Mouse (Mus musculus): ENCODE results near the gene Ppm1h. TPM values are rescaled to one million over a fixed set of nuclear protein-coding genes. Genes with fewer than 3 reads are reported as not detected.
A peak's percentile ranks its signal among the peaks of the same experiment; 100 is the strongest.

Gene Ppm1h
- polyA plus RNA-seq, 1 experiment from 2014 or later: 22.2 TPM

- no peak for ATAC-seq (ENCODE audit: low FRiP score, low TSS enrichment)
Measured at GRCm38 (mm10) chr10:122672044-122672443, 6.5 kb upstream of the Ppm1h start.

GRCm38 (mm10) chr10:122679437-122680045 lies 979 bp downstream of the Ppm1h start:
- peak overlapping the region; percentile 82 for H3K4me3 ChIP-seq (ENCODE audit: low read length)
- H3K27ac ChIP-seq (ENCODE audit: low read depth, low read length): peak overlapping the region; percentile 68; the same call in 1 of the 2 replicates
- WGBS: under 1% methylated on average over 33 of the region's 33 CpGs
- ATAC-seq (ENCODE audit: low FRiP score, low TSS enrichment): no peak
- 0 out of 2 replicates have a peak, but pooled peaks cover 14% of the 10 kb centered on the region for H3K4me1 ChIP-seq (ENCODE audit: control insufficient read depth, insufficient read depth, low read length)
- H3K36me3 ChIP-seq (ENCODE audit: control insufficient read depth, insufficient read depth, low read length): no peaks in the 10 kb centered on the region
- peak overlapping the region; percentile 72 for H3K4me2 ChIP-seq (replicated peaks; ENCODE audit: low read depth, low read length)
- peaks cover 14% of the 10 kb centered on the region for H3K27me3 ChIP-seq (ENCODE audit: control insufficient read depth, insufficient read depth, low read length)
- peak overlapping the region; percentile 82 for H3K9ac ChIP-seq (ENCODE audit: low read depth, low read length)
- no peaks in the 10 kb centered on the region for H3K9me3 ChIP-seq (ENCODE audit: control insufficient read depth, low read length)

More at GRCm38 (mm10) chr10:122672044-122672443, 6.5 kb upstream of the Ppm1h start:
- no peaks in the 10 kb centered on the region for H3K27me3 ChIP-seq (ENCODE audit: control insufficient read depth, insufficient read depth, low read length)
- WGBS: 89% methylated on average over 4 of the region's 4 CpGs
- H3K9me3 ChIP-seq (ENCODE audit: control insufficient read depth, low read length): no peaks in the 10 kb centered on the region
- H3K27ac ChIP-seq (ENCODE audit: low read depth, low read length): no peak overlapping the region
- no peaks in the 10 kb centered on the region for H3K4me1 ChIP-seq (ENCODE audit: control insufficient read depth, insufficient read depth, low read length)
- no peak overlapping the region for H3K4me3 ChIP-seq (ENCODE audit: low read length)
- no peak overlapping the region for H3K4me2 ChIP-seq (replicated peaks; ENCODE audit: low read depth, low read length)
- no peak overlapping the region for H3K9ac ChIP-seq (ENCODE audit: low read depth, low read length)
- no peaks in the 10 kb centered on the region for H3K36me3 ChIP-seq (ENCODE audit: control insufficient read depth, insufficient read depth, low read length)

- 4% methylated on average over 19 of the region's 19 CpGs for WGBS
- peak overlapping the region; percentile 82; the same call in 1 of the 2 replicates for H3K9ac ChIP-seq (ENCODE audit: low read depth, low read length)
- H3K4me3 ChIP-seq (ENCODE audit: low read length): peak overlapping the region; percentile 82
- no peaks in the 10 kb centered on the region for H3K36me3 ChIP-seq (ENCODE audit: control insufficient read depth, insufficient read depth, low read length)
- 0 out of 2 replicates have a peak, but pooled peaks cover 14% of the 10 kb centered on the region for H3K4me1 ChIP-seq (ENCODE audit: control insufficient read depth, insufficient read depth, low read length)
- H3K27me3 ChIP-seq (ENCODE audit: control insufficient read depth, insufficient read depth, low read length): peaks cover 14% of the 10 kb centered on the region
- H3K9me3 ChIP-seq (ENCODE audit: control insufficient read depth, low read length): no peaks in the 10 kb centered on the region
- peak overlapping the region; percentile 72 for H3K4me2 ChIP-seq (replicated peaks; ENCODE audit: low read depth, low read length)
- no peak overlapping the region for H3K27ac ChIP-seq (ENCODE audit: low read depth, low read length)
- no peak for ATAC-seq (ENCODE audit: low FRiP score, low TSS enrichment)
Measured at GRCm38 (mm10) chr10:122680387-122681084, 2.0 kb downstream of the Ppm1h start.

DNA sequence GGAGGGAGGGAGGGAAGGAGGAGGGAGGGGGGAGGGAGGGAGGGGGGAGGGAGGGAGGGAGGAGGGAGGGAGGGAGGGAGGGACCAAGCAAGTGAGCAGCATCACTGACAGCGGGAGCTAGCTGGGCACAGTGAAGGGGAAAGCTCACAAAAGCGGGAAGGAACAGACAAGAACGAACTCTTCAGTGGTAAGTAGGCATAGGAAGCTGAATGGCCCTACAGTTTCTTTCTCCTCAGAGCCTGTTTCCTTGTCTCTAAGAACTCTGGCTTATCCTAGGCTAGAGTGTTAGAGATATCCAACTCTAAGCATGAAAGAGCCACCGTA lies 2.5 kb downstream of the Ppm1h start:
- WGBS: 39% methylated on average over 4 of the region's 4 CpGs
- Histone ChIP-seq H3K4me2 (replicated peaks; ENCODE audit: low read depth, low read length) (no peak overlapping the region), H3K9ac (ENCODE audit: low read depth, low read length) (no peak overlapping the region), H3K4me1 (ENCODE audit: control insufficient read depth, insufficient read depth, low read length) (0 out of 2 replicates have a peak, but pooled peaks cover 14% of the 10 kb centered on the region), H3K27ac (ENCODE audit: low read depth, low read length) (no peak overlapping the region), H3K9me3 (ENCODE audit: control insufficient read depth, low read length) (no peaks in the 10 kb centered on the region), H3K27me3 (ENCODE audit: control insufficient read depth, insufficient read depth, low read length) (peaks cover 14% of the 10 kb centered on the region), H3K36me3 (ENCODE audit: control insufficient read depth, insufficient read depth, low read length) (no peaks in the 10 kb centered on the region), H3K4me3 (ENCODE audit: low read length) (no peak overlapping the region)
- no peak for ATAC-seq (ENCODE audit: low FRiP score, low TSS enrichment)

DNA sequence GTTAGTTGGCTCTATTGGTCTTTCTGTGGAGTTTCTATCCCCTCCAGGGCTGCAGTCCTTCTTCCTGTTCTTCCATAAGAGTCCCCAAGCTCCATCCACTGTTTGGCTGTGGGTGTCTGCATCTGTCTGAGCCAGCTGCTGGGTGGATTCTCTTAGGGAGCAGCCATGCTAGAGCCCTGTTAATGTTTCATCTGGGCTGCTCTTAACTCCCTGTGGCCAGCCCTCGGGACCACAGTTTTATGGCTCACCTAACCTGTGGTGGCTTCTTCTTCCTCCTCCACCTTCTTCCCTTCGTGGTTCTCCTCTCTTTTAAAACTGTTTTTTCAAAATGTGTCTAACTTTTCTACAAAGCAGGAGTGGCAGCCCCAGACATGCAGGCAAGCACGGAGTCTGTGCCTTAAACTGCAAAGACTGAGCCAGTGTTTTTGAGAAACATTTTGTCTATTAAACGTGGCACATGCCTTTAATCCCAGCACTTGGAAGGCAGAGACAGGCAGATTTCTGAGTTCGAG lies 5.3 kb downstream of the Ppm1h start:
- ATAC-seq (ENCODE audit: low FRiP score, low TSS enrichment): no peak

GRCm38 (mm10) chr10:122685297-122685696 lies 6.7 kb downstream of the Ppm1h start:
- Histone ChIP-seq H3K27me3 (ENCODE audit: control insufficient read depth, insufficient read depth, low read length) (peaks cover 5% of the 10 kb centered on the region; the same call in 1 of the 2 replicates), H3K4me1 (ENCODE audit: control insufficient read depth, insufficient read depth, low read length) (0 out of 2 replicates have a peak, but pooled peaks cover 5% of the 10 kb centered on the region), H3K4me3 (ENCODE audit: low read length) (no peak overlapping the region), H3K9ac (ENCODE audit: low read depth, low read length) (no peak overlapping the region), H3K9me3 (ENCODE audit: control insufficient read depth, low read length) (no peaks in the 10 kb centered on the region), H3K36me3 (ENCODE audit: control insufficient read depth, insufficient read depth, low read length) (no peaks in the 10 kb centered on the region; the same call in 1 of the 2 replicates), H3K4me2 (replicated peaks; ENCODE audit: low read depth, low read length) (no peak overlapping the region), H3K27ac (ENCODE audit: low read depth, low read length) (no peak overlapping the region)
- 11% methylated on average over 1 of the region's 1 CpGs for WGBS
- no peak for ATAC-seq (ENCODE audit: low FRiP score, low TSS enrichment)

More for the DNA sequence above, 5.3 kb downstream of the Ppm1h start:
- H3K27me3 ChIP-seq (ENCODE audit: control insufficient read depth, insufficient read depth, low read length): peaks cover 7% of the 10 kb centered on the region; the same call in 1 of the 2 replicates
- 0 out of 2 replicates have a peak, but pooled peaks cover 14% of the 10 kb centered on the region for H3K4me1 ChIP-seq (ENCODE audit: control insufficient read depth, insufficient read depth, low read length)
- H3K36me3 ChIP-seq (ENCODE audit: control insufficient read depth, insufficient read depth, low read length): no peaks in the 10 kb centered on the region; the same call in 1 of the 2 replicates
- H3K9me3 ChIP-seq (ENCODE audit: control insufficient read depth, low read length): no peaks in the 10 kb centered on the region
- H3K27ac ChIP-seq (ENCODE audit: low read depth, low read length): no peak overlapping the region
- no peak overlapping the region for H3K4me3 ChIP-seq (ENCODE audit: low read length)
- 64% methylated on average over 5 of the region's 5 CpGs for WGBS
- H3K4me2 ChIP-seq (replicated peaks; ENCODE audit: low read depth, low read length): no peak overlapping the region
- no peak overlapping the region for H3K9ac ChIP-seq (ENCODE audit: low read depth, low read length)

DNA sequence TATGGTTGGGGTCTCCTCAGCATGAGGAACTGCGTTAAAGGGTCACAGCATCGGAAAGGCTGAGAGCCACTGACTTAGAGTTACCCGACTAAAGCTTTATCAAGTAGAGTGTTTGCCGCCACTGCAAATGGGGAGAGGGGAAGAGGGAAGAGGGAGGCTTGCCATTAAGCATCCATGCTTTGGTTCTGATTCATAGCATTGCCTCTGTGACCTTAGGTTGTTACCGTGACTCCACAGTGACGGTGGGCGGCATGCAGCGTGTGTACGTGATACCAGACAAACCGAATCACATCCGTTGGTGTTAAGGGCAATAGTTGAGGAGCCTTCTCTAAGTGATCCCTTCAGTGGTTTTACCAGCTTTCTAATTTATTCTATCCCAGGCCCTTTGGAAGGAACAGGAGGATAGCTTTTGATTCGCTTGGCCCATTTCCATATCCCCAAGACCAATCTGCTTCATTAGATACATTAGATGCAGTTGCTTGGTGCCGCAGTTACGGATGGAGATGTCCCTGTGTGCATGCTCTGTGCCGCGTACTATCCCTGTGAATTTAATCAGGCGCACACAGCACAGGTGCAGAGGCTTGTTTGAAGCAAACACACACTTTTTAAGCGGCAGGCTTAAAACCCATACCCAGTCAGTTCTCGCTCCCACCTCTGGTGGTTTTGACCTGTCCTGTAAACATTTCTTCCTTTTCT lies 7.4 kb downstream of the Ppm1h start:
- ATAC-seq (ENCODE audit: low FRiP score, low TSS enrichment): no peak
- WGBS: 88% methylated on average over 19 of the region's 19 CpGs
- Histone ChIP-seq H3K9ac (ENCODE audit: low read depth, low read length) (no peak overlapping the region), H3K4me3 (ENCODE audit: low read length) (no peak overlapping the region), H3K4me1 (ENCODE audit: control insufficient read depth, insufficient read depth, low read length) (0 out of 2 replicates have a peak, but pooled peaks cover 3% of the 10 kb centered on the region), H3K27ac (ENCODE audit: low read depth, low read length) (no peak overlapping the region), H3K36me3 (ENCODE audit: control insufficient read depth, insufficient read depth, low read length) (no peaks in the 10 kb centered on the region; the same call in 1 of the 2 replicates), H3K4me2 (replicated peaks; ENCODE audit: low read depth, low read length) (no peak overlapping the region), H3K9me3 (ENCODE audit: control insufficient read depth, low read length) (no peaks in the 10 kb centered on the region), H3K27me3 (ENCODE audit: control insufficient read depth, insufficient read depth, low read length) (no peaks in the 10 kb centered on the region)

DNA sequence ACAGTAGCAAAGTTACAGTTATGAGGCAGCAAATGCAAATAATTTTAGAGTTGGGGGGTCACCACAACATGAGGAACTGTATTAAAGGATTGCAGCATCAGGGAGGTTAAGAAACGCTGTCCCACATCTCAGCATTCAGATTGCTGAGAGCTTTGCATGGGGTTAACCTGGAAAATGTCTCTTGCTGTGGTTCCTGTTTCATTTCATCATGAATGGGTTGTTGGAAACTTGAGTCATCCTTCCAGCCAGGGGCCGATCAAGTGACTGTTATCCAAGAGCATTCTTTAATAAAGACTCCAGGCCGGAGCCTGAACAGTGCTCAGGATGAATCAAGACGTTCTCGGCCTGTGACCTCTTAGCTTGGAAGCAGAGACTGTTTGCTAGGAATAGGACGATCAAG lies 12.1 kb downstream of the Ppm1h start:
- Histone ChIP-seq H3K9ac (ENCODE audit: low read depth, low read length) (no peak overlapping the region), H3K4me2 (replicated peaks; ENCODE audit: low read depth, low read length) (no peak overlapping the region)
- 71% methylated on average over 6 of the region's 6 CpGs for WGBS

More for the DNA sequence above, 12.1 kb downstream of the Ppm1h start:
- H3K27ac ChIP-seq (ENCODE audit: low read depth, low read length): no peak overlapping the region
- no peak for ATAC-seq (ENCODE audit: low FRiP score, low TSS enrichment)
- no peaks in the 10 kb centered on the region; the same call in 1 of the 2 replicates for H3K36me3 ChIP-seq (ENCODE audit: control insufficient read depth, insufficient read depth, low read length)
- no peaks in the 10 kb centered on the region for H3K27me3 ChIP-seq (ENCODE audit: control insufficient read depth, insufficient read depth, low read length)
- peaks cover 7% of the 10 kb centered on the region for H3K4me1 ChIP-seq (ENCODE audit: control insufficient read depth, insufficient read depth, low read length)
- no peak overlapping the region for H3K4me3 ChIP-seq (ENCODE audit: low read length)
- no peaks in the 10 kb centered on the region for H3K9me3 ChIP-seq (ENCODE audit: control insufficient read depth, low read length)
